Mouse (Mus musculus) midbrain, embryonic 14.5 days (tissue): ENCODE measurements around the gene Bbs9. TPM values are rescaled to one million over a fixed set of nuclear protein-coding genes. Genes with fewer than 3 reads are reported as not detected.
"Not testable (repeated sequence)": the region's sequence is repeated elsewhere in the genome, so short reads cannot be mapped to it uniquely, and the experiment has no call there.

ENCODE experiments used
- ATAC-seq: fragments of 200-750 bp; cut with Nextera tagmentation; 2 replicates; pipeline ENCODE4 v1.8.0; 2017; ENCODE audit warnings: moderate number of reproducible peaks, moderate library complexity; ENCODE audit not compliant: low FRiP score, low TSS enrichment
- DNase-seq: peaks from one replicate; pipeline ENCODE4 v3.0.0-alpha.2; 2015
- H3K27ac ChIP-seq: fragments of 300-500 bp; sonication (generic); replicated peaks from 2 replicates; pipeline ENCODE4 v1.5.1; 2014; ENCODE audit warnings: mild to moderate bottlenecking, low read depth, low read length, moderate library complexity
- H3K27me3 ChIP-seq: fragments of 300-500 bp; sonication (generic); 2 replicates; pipeline ENCODE4 v1.6.1; 2014; ENCODE audit warnings: low read length, control low read depth, mixed read lengths; ENCODE audit not compliant: control insufficient read depth, insufficient read depth
- H3K36me3 ChIP-seq: fragments of 300-500 bp; sonication (generic); 2 replicates; pipeline ENCODE4 v1.6.1; 2014; ENCODE audit warnings: low read length, control low read depth; ENCODE audit not compliant: control insufficient read depth, insufficient read depth
- H3K4me1 ChIP-seq: fragments of 300-500 bp; sonication (generic); 2 replicates; pipeline ENCODE4 v1.6.1; 2014; ENCODE audit warnings: mild to moderate bottlenecking, antibody characterized with exemption, low read length, control low read depth; ENCODE audit not compliant: control insufficient read depth, insufficient read depth
- H3K4me2 ChIP-seq: fragments of 300-500 bp; sonication (generic); 2 replicates; pipeline ENCODE4 v1.6.1; 2014; ENCODE audit warnings: mild to moderate bottlenecking, low read length, moderate library complexity
- H3K4me3 ChIP-seq: fragments of 300-500 bp; sonication (generic); replicated peaks from 2 replicates; pipeline ENCODE4 v1.5.1; 2014; ENCODE audit warnings: low read depth, low read length
- H3K9ac ChIP-seq: fragments of 300-500 bp; sonication (generic); replicated peaks from 2 replicates; pipeline ENCODE4 v1.6.1; 2014; ENCODE audit warnings: mild to moderate bottlenecking, low read length, moderate library complexity
- H3K9me3 ChIP-seq: fragments of 300-500 bp; sonication (generic); 2 replicates; pipeline ENCODE4 v1.6.1; 2016; ENCODE audit warnings: low read length, control low read depth, mixed read lengths; ENCODE audit not compliant: control insufficient read depth
- WGBS: fragments of 180-500 bp; shearing (Covaris S2); extraction: QIAGEN DNeasy Blood & Tissue Kit; methylation state at CpG from one replicate; pipeline ENCODE4 v1.1.7; 2014; 5-methylcytosine and 5-hydroxymethylcytosine counted together
- polyA plus RNA-seq: library from polyadenylated mRNA; unstranded; fragments of >200 nt; fragmentation: Nextera tagmentation; extraction: Ambion mirVana; gene quantifications from 2 replicates; pipeline ENCODE4 v1.2.1, GENCODE M21; 2014

Gene Bbs9
- polyA plus RNA-seq, 1 experiment from 2014 or later, result 24.2 TPM

- no peak overlapping the region for H3K9ac ChIP-seq
- H3K9me3 ChIP-seq, result no peaks in the 10 kb centered on the region
- no peak for ATAC-seq
- no peaks in the 10 kb centered on the region for H3K27me3 ChIP-seq
- no peak for DNase-seq
- no peak overlapping the region for H3K4me2 ChIP-seq
- 33% methylated on average over 11 of the region's 11 CpGs for WGBS
- no peak overlapping the region for H3K27ac ChIP-seq
- 0 out of 2 replicates have a peak, but pooled peaks cover 4% of the 10 kb centered on the region for H3K4me1 ChIP-seq
- H3K4me3 ChIP-seq, result no peak overlapping the region
- no peaks in the 10 kb centered on the region for H3K36me3 ChIP-seq
These were observed 231.8 kb downstream of the Bbs9 start for GRCm38 (mm10) chr9:22707166-22707913.

- Histone ChIP-seq H3K27me3 (no peaks in the 10 kb centered on the region), H3K27ac (no peak overlapping the region), H3K4me1 (0 out of 2 replicates have a peak, but pooled peaks cover 4% of the 10 kb centered on the region), H3K4me3 (no peak overlapping the region), H3K36me3 (no peaks in the 10 kb centered on the region), H3K9ac (no peak overlapping the region), H3K4me2 (no peak overlapping the region), H3K9me3 (no peaks in the 10 kb centered on the region)
- ATAC-seq, result peak; percentile 71; the same call in 1 of the 2 replicates
- DNase-seq, result peak; percentile 79
- WGBS, result 55% methylated on average over 19 of the region's 19 CpGs
These were observed 233.6 kb downstream of the Bbs9 start for GRCm38 (mm10) chr9:22708970-22709726.

- no peak for ATAC-seq
These were observed 234.5 kb downstream of the Bbs9 start for GRCm38 (mm10) chr9:22710032-22710431.

DNA sequence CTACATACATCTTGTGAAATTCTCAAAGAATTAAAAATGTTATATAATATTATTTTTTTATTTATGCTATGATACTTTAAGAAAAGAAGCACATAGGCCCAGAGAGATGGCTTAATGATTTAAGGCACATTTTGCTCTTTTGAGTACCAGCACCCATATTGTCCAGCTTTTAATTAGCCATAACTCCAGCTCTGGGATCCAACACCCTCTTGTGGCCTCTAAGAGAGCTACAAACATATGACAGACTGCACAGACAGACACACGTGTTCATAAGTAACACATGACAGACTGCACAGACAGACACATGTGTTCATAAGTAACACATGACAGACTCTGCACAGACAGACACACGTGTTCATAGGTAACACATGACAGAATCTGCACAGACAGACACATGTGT is 235.8 kb downstream of the Bbs9 start:
- Histone ChIP-seq H3K27me3 (no peaks in the 10 kb centered on the region), H3K9me3 (no peaks in the 10 kb centered on the region), H3K9ac (no peak overlapping the region), H3K4me3 (no peak overlapping the region), H3K27ac (no peak overlapping the region), H3K4me1 (0 out of 2 replicates have a peak, but pooled peaks cover 4% of the 10 kb centered on the region), H3K36me3 (no peaks in the 10 kb centered on the region), H3K4me2 (no peak overlapping the region)
- no peak for ATAC-seq
- WGBS, result 85% methylated on average over 2 of the region's 2 CpGs
- no peak for DNase-seq

More at GRCm38 (mm10) chr9:22710032-22710431, 234.5 kb downstream of the Bbs9 start:
- Histone ChIP-seq H3K27ac (no peak overlapping the region), H3K4me2 (no peak overlapping the region), H3K9ac (no peak overlapping the region), H3K27me3 (no peaks in the 10 kb centered on the region), H3K9me3 (no peaks in the 10 kb centered on the region), H3K36me3 (no peaks in the 10 kb centered on the region), H3K4me3 (no peak overlapping the region), H3K4me1 (0 out of 2 replicates have a peak, but pooled peaks cover 4% of the 10 kb centered on the region)
- 74% methylated on average over 7 of the region's 7 CpGs for WGBS
- peak; percentile 62 for DNase-seq

DNA sequence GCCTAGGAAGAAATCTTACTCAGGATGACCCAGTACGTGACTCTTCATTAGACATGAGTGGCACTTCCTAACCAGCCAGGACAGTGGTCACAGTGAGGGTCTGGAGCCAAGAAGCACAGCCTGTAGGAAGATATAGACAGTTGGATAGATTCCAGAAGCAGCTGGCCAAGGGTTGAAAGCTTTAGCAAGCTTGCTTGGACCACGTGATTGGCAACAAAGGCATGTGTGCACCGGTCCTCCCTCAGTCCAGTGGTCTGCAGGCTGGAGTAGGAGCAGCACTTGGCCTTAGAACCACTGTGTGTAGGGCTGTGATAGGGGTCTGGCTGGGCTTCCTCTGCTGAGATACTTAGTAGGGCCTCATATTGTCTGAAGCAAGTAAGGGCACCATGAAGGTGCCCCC is 237.2 kb downstream of the Bbs9 start:
- DNase-seq (no peak), ATAC-seq (no peak)
- WGBS, result 73% methylated on average over 3 of the region's 3 CpGs
- Histone ChIP-seq H3K4me2 (no peak overlapping the region), H3K27ac (no peak overlapping the region), H3K27me3 (no peaks in the 10 kb centered on the region), H3K9ac (no peak overlapping the region), H3K36me3 (no peaks in the 10 kb centered on the region), H3K9me3 (no peaks in the 10 kb centered on the region), H3K4me3 (no peak overlapping the region), H3K4me1 (no peaks in the 10 kb centered on the region)

GRCm38 (mm10) chr9:22713286-22713685 is 237.8 kb downstream of the Bbs9 start:
- not testable (repeated sequence) for H3K4me3 ChIP-seq, H3K27me3 ChIP-seq, H3K36me3 ChIP-seq, H3K4me2 ChIP-seq, H3K4me1 ChIP-seq, H3K9ac ChIP-seq, H3K27ac ChIP-seq, H3K9me3 ChIP-seq
- ATAC-seq (0 out of 2 replicates have a peak, but pooled peaks have one; percentile 46), DNase-seq (peak; percentile 66)
- WGBS, result 36% methylated on average over 4 of the region's 4 CpGs

GRCm38 (mm10) chr9:22717583-22717982 is 242.1 kb downstream of the Bbs9 start:
- Histone ChIP-seq H3K9ac (no peak overlapping the region), H3K36me3 (no peaks in the 10 kb centered on the region), H3K4me1 (no peaks in the 10 kb centered on the region), H3K4me2 (no peak overlapping the region), H3K27me3 (no peaks in the 10 kb centered on the region), H3K4me3 (no peak overlapping the region), H3K9me3 (no peaks in the 10 kb centered on the region), H3K27ac (no peak overlapping the region)
- no peak for DNase-seq
- 92% methylated on average over 4 of the region's 4 CpGs for WGBS
- ATAC-seq, result no peak

DNA sequence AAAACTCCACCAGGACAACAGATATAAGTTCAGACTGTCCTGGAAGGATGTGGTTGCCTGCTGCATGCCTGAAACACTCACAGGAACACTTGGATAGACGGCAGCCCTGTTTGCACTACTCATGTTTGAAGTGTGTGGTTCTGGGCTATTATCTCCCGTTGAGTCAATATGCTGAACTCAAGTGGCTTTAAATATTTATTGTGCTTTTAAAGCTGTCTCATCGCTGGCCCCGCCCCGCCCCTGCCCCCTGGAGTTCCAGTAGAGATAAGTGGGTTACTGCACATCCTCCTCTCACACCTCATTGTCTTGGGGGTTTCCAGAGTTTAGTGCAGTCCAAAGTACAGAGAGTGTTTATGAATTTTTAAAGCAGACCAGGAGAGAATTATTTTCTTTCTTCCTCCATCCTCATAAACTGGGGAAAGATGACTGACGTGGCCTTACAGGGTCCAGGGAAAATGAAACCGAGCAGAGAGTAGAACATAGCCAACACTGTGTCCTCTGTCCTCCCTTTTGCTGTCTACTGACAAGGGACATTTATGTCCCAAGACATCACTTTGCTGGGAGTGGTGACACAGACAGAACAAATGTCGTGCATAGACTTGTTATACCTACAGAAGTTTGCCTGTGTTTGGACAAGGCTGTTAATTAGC is 242.8 kb downstream of the Bbs9 start:
- no peak overlapping the region for H3K4me3 ChIP-seq
- DNase-seq, result no peak
- H3K9ac ChIP-seq, result no peak overlapping the region
- no peak overlapping the region for H3K4me2 ChIP-seq
- WGBS, result 76% methylated on average over 8 of the region's 8 CpGs
- H3K27ac ChIP-seq, result no peak overlapping the region
- H3K27me3 ChIP-seq, result no peaks in the 10 kb centered on the region
- H3K4me1 ChIP-seq, result no peaks in the 10 kb centered on the region
- ATAC-seq, result no peak
- no peaks in the 10 kb centered on the region for H3K36me3 ChIP-seq
- H3K9me3 ChIP-seq, result no peaks in the 10 kb centered on the region
